Mouse (Mus musculus) naive thymus-derived CD4-positive, alpha-beta T cell, adult 2 months (primary cell): ENCODE data around the gene Oas2.

ENCODE experiments used
- DNase-seq: peaks from one replicate; pipeline ENCODE4 v3.0.0-alpha.2; 2011; ENCODE audit warnings: low read depth

Gene Oas2

GRCm38 (mm10) chr5:120732740-120733139 lies 16.9 kb downstream of the Oas2 start:
- no peak for DNase-seq

GRCm38 (mm10) chr5:120729319-120729718 lies 20.3 kb downstream of the Oas2 start:
- no peak for DNase-seq

GRCm38 (mm10) chr5:120725811-120726455 lies 23.7 kb downstream of the Oas2 start:
- no peak for DNase-seq

GRCm38 (mm10) chr5:120721005-120721404 lies 28.6 kb downstream of the Oas2 start:
- DNase-seq: no peak

- DNase-seq: no peak
These were observed 30.9 kb downstream of the Oas2 start for GRCm38 (mm10) chr5:120718600-120719378.

GRCm38 (mm10) chr5:120717136-120717535 lies 32.5 kb downstream of the Oas2 start:
- no peak for DNase-seq

- peak; percentile 93 for DNase-seq
These were observed 35.3 kb downstream of the Oas2 start for GRCm38 (mm10) chr5:120714314-120714713.

- no peak for DNase-seq
These were observed 36.9 kb downstream of the Oas2 start for GRCm38 (mm10) chr5:120712721-120713120.

GRCm38 (mm10) chr5:120711827-120712226 lies 37.8 kb downstream of the Oas2 start, which contains the start of gene Dtx1:
TSS of gene Dtx1 (minus strand) at chr5:120711927.
- DNase-seq: no peak

- peak; percentile 87 for DNase-seq
These were observed 38.2 kb downstream of the Oas2 start for GRCm38 (mm10) chr5:120711416-120711815.

GRCm38 (mm10) chr5:120710826-120711248 lies 38.8 kb downstream of the Oas2 start:
- DNase-seq: no peak

GRCm38 (mm10) chr5:120710161-120710825 lies 39.4 kb downstream of the Oas2 start:
- no peak for DNase-seq

GRCm38 (mm10) chr5:120706976-120707375 lies 42.7 kb downstream of the Oas2 start:
- DNase-seq: no peak

GRCm38 (mm10) chr5:120706541-120706940 lies 43.1 kb downstream of the Oas2 start:
- DNase-seq: no peak

GRCm38 (mm10) chr5:120704421-120704820 lies 45.2 kb downstream of the Oas2 start:
- DNase-seq: no peak

GRCm38 (mm10) chr5:120703660-120704059 lies 46.0 kb downstream of the Oas2 start:
- no peak for DNase-seq

GRCm38 (mm10) chr5:120702969-120703368 lies 46.7 kb downstream of the Oas2 start:
- DNase-seq: no peak

- DNase-seq: no peak
These were observed 47.2 kb downstream of the Oas2 start for GRCm38 (mm10) chr5:120702421-120702820.

GRCm38 (mm10) chr5:120700996-120701790 lies 48.5 kb downstream of the Oas2 start:
- DNase-seq: no peak

- no peak for DNase-seq
These were observed 50.8 kb downstream of the Oas2 start for GRCm38 (mm10) chr5:120698801-120699391.

GRCm38 (mm10) chr5:120698181-120698580 lies 51.5 kb downstream of the Oas2 start:
- DNase-seq: no peak

- DNase-seq: peak; percentile 82
These were observed 52.8 kb downstream of the Oas2 start for GRCm38 (mm10) chr5:120696865-120697264.
